Mouse (Mus musculus) cerebellum, adult 2 months (tissue): ENCODE results near the gene Gli1.

Experiments
- CTCF ChIP-seq: fragments of 200-500 bp; IDR thresholded peaks from 2 replicates; pipeline ENCODE4 v1.5.1; 2011; ENCODE audit warnings: low read depth, mild to moderate bottlenecking, control low read depth, low read length, moderate library complexity, borderline replicate concordance; ENCODE audit not compliant: insufficient read depth
- POLR2A ChIP-seq: fragments of 200-500 bp; IDR thresholded peaks from 2 replicates; pipeline ENCODE4 v1.6.1; 2011; ENCODE audit warnings: low read length, control low read depth, borderline replicate concordance; ENCODE audit not compliant: insufficient read depth

GRCm38 (mm10) chr10:127340577-127341359 is 1.0 kb downstream of the Gli1 start:
- TF ChIP-seq CTCF: no peak
- TF ChIP-seq POLR2A: no peak
